25 mouse cellular contexts compared by ENCODE assay signal in the genomic region with DNA sequence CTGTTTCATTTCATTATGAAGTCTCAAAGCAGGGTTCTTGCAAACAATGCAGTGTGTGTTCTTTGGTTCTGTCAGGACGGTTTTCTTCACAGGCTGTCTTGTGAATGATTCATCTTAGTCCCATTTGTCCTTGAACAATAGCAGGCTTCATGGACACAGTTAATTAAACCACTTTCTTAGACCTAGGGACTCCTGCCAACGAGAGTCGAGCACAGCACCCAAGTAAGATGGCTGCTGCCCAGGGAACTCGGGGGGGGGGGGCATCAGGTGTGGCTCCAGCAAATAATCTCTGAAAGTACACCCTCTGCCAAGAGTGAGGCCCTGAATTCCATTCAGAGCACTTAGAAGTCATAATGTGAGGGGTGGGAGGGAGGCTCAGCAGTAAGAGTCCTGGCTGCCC. TPM values are rescaled to one million over a fixed set of nuclear protein-coding genes. Genes with fewer than 3 reads are reported as not detected.
DNase-seq lines count a peak whose midpoint lies in the region; ATAC-seq and TF ChIP-seq lines count a peak whose summit lies in the region.
"Had no signal": no experiment of that assay in that cellular context is flagged by ENCODE, and none has a peak within 500 bp of the region (broad histone marks: within the 10 kb centered on the region; RNA-seq: fewer than 3 reads in every experiment).

No protein-coding gene starts in this region.

- H3K4me1 ChIP-seq in embryonic facial prominence, embryonic 14.5 days (ENCODE audit: control insufficient read depth, insufficient read depth, low read length) = no peaks in the 10 kb centered on the region
- H3K4me1 ChIP-seq in embryonic facial prominence, embryonic 10.5 days = peaks cover 13% of the 10 kb centered on the region
- H3K4me1 ChIP-seq in testis, adult 2 months (ENCODE audit: control insufficient read depth, insufficient read depth, low read length) = no peaks in the 10 kb centered on the region; the same call in none of the 2 replicates
- H3K4me1 ChIP-seq: embryonic facial prominence, embryonic 15.5 days; heart, embryonic 15.5 days; neural tube, embryonic 13.5 days had no signal

- peak; percentile 24 for DNase-seq in embryonic facial prominence, embryonic 14.5 days (ENCODE audit: low spot score)
- no peak for DNase-seq in embryonic facial prominence, embryonic 10.5 days (ENCODE audit: low spot score)
- DNase-seq in kidney, adult 9 months = peak; percentile 13
- DNase-seq in kidney, postnatal 14 days = no peak
- no peak for DNase-seq in testis, postnatal 14 days (ENCODE audit: low spot score)
- DNase-seq in left cerebral cortex, postnatal 25 days (ENCODE audit: low spot score in 2 of 2) = no peak
- no peak for DNase-seq in left cerebral cortex, postnatal 14 days (ENCODE audit: low spot score in 2 of 2)
- DNase-seq: cerebellum, adult 9-11 months; gastrocnemius, postnatal 10 days; heart, adult 2 months; heart, postnatal 4 days; kidney, adult 8-10 months; kidney, postnatal 36 days; liver, postnatal 0 days; lung, postnatal 10 days; right cerebral cortex, postnatal 25 days; thymus, postnatal 14 days had no signal

- no peak for ATAC-seq in embryonic facial prominence, embryonic 14.5 days (ENCODE audit: low read depth)
- ATAC-seq: activated CD4-positive, CD25-positive, alpha-beta regulatory T cell, adult 4 months; liver, postnatal 0 days had no signal

- no peak overlapping the region for H3K4me2 ChIP-seq in embryonic facial prominence, embryonic 14.5 days (ENCODE audit: low read depth, low read length)
- H3K4me2 ChIP-seq: embryonic facial prominence, embryonic 15.5 days; heart, embryonic 15.5 days; neural tube, embryonic 13.5 days; stomach, embryonic 15.5 days had no signal

- H3K27me3 ChIP-seq in embryonic facial prominence, embryonic 14.5 days (replicated peaks; ENCODE audit: control insufficient read depth, insufficient read depth, low read length) = no peaks in the 10 kb centered on the region
- no peaks in the 10 kb centered on the region for H3K27me3 ChIP-seq in embryonic facial prominence, embryonic 10.5 days (replicated peaks; ENCODE audit: low read depth, poor library complexity, severe bottlenecking)
- no peaks in the 10 kb centered on the region for H3K27me3 ChIP-seq in testis, adult 2 months (ENCODE audit: control insufficient read depth, insufficient read depth, low read length)
- H3K27me3 ChIP-seq: embryonic facial prominence, embryonic 15.5 days; heart, embryonic 15.5 days; neural tube, embryonic 13.5 days; stomach, embryonic 15.5 days had no signal

- intact Hi-C loops in left cerebral cortex, postnatal 25 days (cut with DNase I) = no loop called here
- intact Hi-C loops in left cerebral cortex, postnatal 14 days (cut with DNase I) = no loop called here

- H3K9ac ChIP-seq in embryonic facial prominence, embryonic 14.5 days (ENCODE audit: low read depth, low read length) = no peak overlapping the region
- H3K9ac ChIP-seq: embryonic facial prominence, embryonic 15.5 days; heart, embryonic 15.5 days; liver, postnatal 0 days; neural tube, embryonic 13.5 days; stomach, embryonic 15.5 days had no signal

- 33% methylated on average over 4 of the region's 4 CpGs for WGBS in embryonic facial prominence, embryonic 14.5 days
- 47% methylated on average over 4 of the region's 4 CpGs for WGBS in embryonic facial prominence, embryonic 10.5 days

- H3K27ac ChIP-seq in embryonic facial prominence, embryonic 14.5 days (replicated peaks; ENCODE audit: low read depth, low read length) = no peak overlapping the region
- no peak overlapping the region for H3K27ac ChIP-seq in embryonic facial prominence, embryonic 10.5 days (replicated peaks)
- no peak overlapping the region for H3K27ac ChIP-seq in testis, adult 2 months (ENCODE audit: control insufficient read depth, insufficient read depth, low read depth, low read length)
- H3K27ac ChIP-seq: embryonic facial prominence, embryonic 15.5 days; forebrain, embryonic 10.5 days; heart, adult 2 months; heart, embryonic 15.5 days; limb, embryonic 10.5 days; neural tube, embryonic 13.5 days; stomach, embryonic 15.5 days had no signal

- no peak overlapping the region for H3K4me3 ChIP-seq in embryonic facial prominence, embryonic 14.5 days (ENCODE audit: low read depth, low read length)
- no peak overlapping the region for H3K4me3 ChIP-seq in embryonic facial prominence, embryonic 10.5 days
- H3K4me3 ChIP-seq in testis, adult 2 months (ENCODE audit: control insufficient read depth, low read depth, low read length) = peak overlapping the region; percentile 64
- H3K4me3 ChIP-seq: embryonic facial prominence, embryonic 15.5 days; forebrain, embryonic 10.5 days; heart, adult 2 months; heart, embryonic 15.5 days; limb, embryonic 10.5 days; neural tube, embryonic 13.5 days; stomach, embryonic 15.5 days had no signal

- TF ChIP-seq CTCF in testis, adult 2 months (IDR thresholded peaks at IDR 0.05; ENCODE audit: control insufficient read depth, insufficient read depth, insufficient replicate concordance, low read depth, low read length) = no peak

- H3K9me3 ChIP-seq in embryonic facial prominence, embryonic 14.5 days (ENCODE audit: control insufficient read depth, low read length) = no peaks in the 10 kb centered on the region
- H3K9me3 ChIP-seq in embryonic facial prominence, embryonic 10.5 days = no peaks in the 10 kb centered on the region
- H3K9me3 ChIP-seq: embryonic facial prominence, embryonic 15.5 days; forebrain, embryonic 10.5 days; heart, embryonic 15.5 days; limb, embryonic 10.5 days; neural tube, embryonic 13.5 days; stomach, embryonic 15.5 days had no signal

- TF ChIP-seq POLR2A in testis, adult 2 months (IDR thresholded peaks at IDR 0.05; ENCODE audit: control insufficient read depth, low read depth, low read length) = no peak

- H3K36me3 ChIP-seq in embryonic facial prominence, embryonic 14.5 days (ENCODE audit: control insufficient read depth, insufficient read depth, low read length) = no peaks in the 10 kb centered on the region
- H3K36me3 ChIP-seq in embryonic facial prominence, embryonic 10.5 days (replicated peaks) = no peaks in the 10 kb centered on the region
- no peaks in the 10 kb centered on the region for H3K36me3 ChIP-seq in testis, adult 2 months (ENCODE audit: control insufficient read depth, insufficient read depth, low read length)
- H3K36me3 ChIP-seq: embryonic facial prominence, embryonic 15.5 days; forebrain, embryonic 10.5 days; heart, embryonic 15.5 days; limb, embryonic 10.5 days; neural tube, embryonic 13.5 days; stomach, embryonic 15.5 days had no signal

RNA-seq across cellular contexts. Expression of gene Crybg1, which starts 30.0 kb away (rescaled TPM):
- polyA plus RNA-seq in embryonic facial prominence, embryonic 14.5 days (2014; fragmentation: Nextera tagmentation; extraction: Ambion mirVana) = 2.9 and 3.6 TPM in 2 replicates
- polyA plus RNA-seq in embryonic facial prominence, embryonic 10.5 days (2016; fragmentation: Nextera tagmentation; extraction: Ambion mirVana) = 0.78 and 0.83 TPM in 2 replicates
- polyA plus RNA-seq in testis, adult 2 months (2012; rRNA removed) = 0.41 and 0.75 TPM in 2 replicates
- under 1 TPM; 0.48 to 0.50 TPM for total RNA-seq in left cerebral cortex, postnatal 25 days (2021)
- under 1 TPM; 0.64 to 0.91 TPM for total RNA-seq in left cerebral cortex, postnatal 14 days (2021)

Comparison
In these comparisons a context has a peak if more than half of its experiments do, and no peak if none do; other contexts are left out.
1. DNase-seq: peak in embryonic facial prominence, embryonic 14.5 days (single experiment) and kidney, adult 9 months (single experiment); none in embryonic facial prominence, embryonic 10.5 days (single experiment), kidney, postnatal 14 days (single experiment), testis, postnatal 14 days (single experiment), left cerebral cortex, postnatal 25 days (0 of 2) and left cerebral cortex, postnatal 14 days (0 of 2).